20 mouse cellular contexts compared by ENCODE assay signal in the genomic region with DNA sequence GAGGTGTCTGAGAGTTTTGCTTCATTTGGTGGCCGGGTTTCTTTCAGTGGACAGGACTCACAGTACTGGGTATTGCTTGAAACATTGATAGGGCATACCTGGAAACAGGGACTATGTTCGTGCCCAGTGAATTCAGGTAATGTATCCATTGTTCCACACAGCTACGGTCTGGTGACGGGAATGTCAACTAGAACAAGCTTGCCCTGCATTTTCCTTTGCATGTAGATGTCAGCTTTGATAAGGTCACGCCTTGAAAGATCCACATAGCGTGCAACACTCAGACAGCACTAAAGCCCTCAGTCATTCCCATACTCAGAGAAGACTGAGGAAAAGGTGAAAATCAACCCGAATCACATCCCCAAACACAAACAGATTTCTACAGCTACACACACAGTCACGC. TPM values are rescaled to one million over a fixed set of nuclear protein-coding genes. Genes with fewer than 3 reads are reported as not detected.
A peak's percentile ranks its signal among the peaks of the same experiment; 100 is the strongest.
DNase-seq lines count a peak whose midpoint lies in the region; ATAC-seq and TF ChIP-seq lines count a peak whose summit lies in the region.
"Had no signal": no experiment of that assay in that cellular context is flagged by ENCODE, and none has a peak within 500 bp of the region (broad histone marks: within the 10 kb centered on the region; RNA-seq: fewer than 3 reads in every experiment).

No protein-coding gene starts in this region.

- no peak for TF ChIP-seq EP300 in liver, postnatal 0 days (IDR thresholded peaks at IDR 0.05; ENCODE audit: low read depth)

- no peak overlapping the region for H3K9ac ChIP-seq in kidney, postnatal 0 days (ENCODE audit: low read depth, low read length)
- H3K9ac ChIP-seq in liver, postnatal 0 days (replicated peaks), result no peak overlapping the region
- H3K9ac ChIP-seq: intestine, embryonic 15.5 days; limb, embryonic 12.5 days; stomach, embryonic 15.5 days had no signal

- H3K27ac ChIP-seq in kidney, postnatal 0 days, result no peak overlapping the region
- no peak overlapping the region for H3K27ac ChIP-seq in liver, postnatal 0 days (ENCODE audit: low read depth)
- H3K27ac ChIP-seq: heart, embryonic 10.5 days; intestine, embryonic 15.5 days; left cerebral cortex, adult 2 months; limb, embryonic 12.5 days; stomach, embryonic 15.5 days had no signal

- TF ChIP-seq CTCF in kidney, postnatal 0 days (IDR thresholded peaks at IDR 0.05; ENCODE audit: low read depth), result no peak
- no peak for TF ChIP-seq CTCF in liver, postnatal 0 days (IDR thresholded peaks at IDR 0.05; ENCODE audit: low read depth)

- H3K36me3 ChIP-seq in kidney, postnatal 0 days (ENCODE audit: insufficient read depth, low read length), result no peaks in the 10 kb centered on the region
- no peaks in the 10 kb centered on the region for H3K36me3 ChIP-seq in liver, postnatal 0 days (replicated peaks; ENCODE audit: insufficient read depth, low read length)
- H3K36me3 ChIP-seq: heart, embryonic 10.5 days; intestine, embryonic 15.5 days; limb, embryonic 12.5 days; stomach, embryonic 15.5 days had no signal

- no peaks in the 10 kb centered on the region for H3K9me3 ChIP-seq in kidney, postnatal 0 days (replicated peaks; ENCODE audit: low read length)
- H3K9me3 ChIP-seq in liver, postnatal 0 days (ENCODE audit: low read length), result no peaks in the 10 kb centered on the region
- H3K9me3 ChIP-seq: heart, embryonic 10.5 days; intestine, embryonic 15.5 days; limb, embryonic 12.5 days; stomach, embryonic 15.5 days had no signal

- 63% methylated on average over 8 of the region's 8 CpGs for WGBS in kidney, postnatal 0 days
- WGBS in liver, postnatal 0 days (ENCODE audit: insufficient replicate concordance), result 53% methylated on average over 8 of the region's 8 CpGs

- peak overlapping the region; percentile 25; the same call in 1 of the 2 replicates for H3K4me2 ChIP-seq in kidney, postnatal 0 days (ENCODE audit: low read length)
- 0 out of 2 replicates have a peak overlapping the region, but pooled peaks have one; percentile 7 for H3K4me2 ChIP-seq in liver, postnatal 0 days (ENCODE audit: low read depth, low read length)
- H3K4me2 ChIP-seq: intestine, embryonic 15.5 days; limb, embryonic 12.5 days; midbrain, embryonic 11.5 days; stomach, embryonic 15.5 days had no signal

- no peak for DNase-seq in kidney, postnatal 0 days (ENCODE audit: low spot score)
- no peak for DNase-seq in kidney, adult 11 months
- peak; percentile 45 for DNase-seq in CD4-positive, CD25-positive, alpha-beta regulatory T cell, adult 2 months (ENCODE audit: low read depth, low spot score)
- DNase-seq in liver, postnatal 0 days, result no peak
- no peak for DNase-seq in c-Kit-positive CD71-positive TER-119-positive erythroid progenitor cells, embryonic 14.5 days (ENCODE audit: low spot score)
- no peak for DNase-seq in left cerebral cortex, adult 18-20 months (ENCODE audit: low spot score in 2 of 2)
- DNase-seq: adrenal gland, postnatal 14 days; cerebellum, adult 9-11 months; gastrocnemius, postnatal 36 days; heart, postnatal 36 days; lung, postnatal 10 days; right cerebral cortex, adult 18-20 months; thymus, postnatal 25 days had no signal

- ATAC-seq in kidney, postnatal 0 days (replicated peaks; ENCODE audit: low FRiP score, low read depth), result no peak
- peak; percentile 19 for ATAC-seq in activated CD4-positive, CD25-positive, alpha-beta regulatory T cell, adult 4 months
- no peak for ATAC-seq in liver, postnatal 0 days
- ATAC-seq: intestine, embryonic 15.5 days had no signal

- 0 out of 2 replicates have a peak, but pooled peaks cover 3% of the 10 kb centered on the region for H3K4me1 ChIP-seq in kidney, postnatal 0 days (replicated peaks; ENCODE audit: insufficient read depth, low read length)
- H3K4me1 ChIP-seq in liver, postnatal 0 days (ENCODE audit: insufficient read depth), result no peaks in the 10 kb centered on the region
- H3K4me1 ChIP-seq: heart, embryonic 10.5 days; intestine, embryonic 15.5 days; limb, embryonic 12.5 days; stomach, embryonic 15.5 days had no signal

- no peak overlapping the region for H3K4me3 ChIP-seq in kidney, postnatal 0 days (replicated peaks; ENCODE audit: low read depth, low read length)
- H3K4me3 ChIP-seq in liver, postnatal 0 days (ENCODE audit: low read depth, low read length), result no peak overlapping the region
- H3K4me3 ChIP-seq: heart, embryonic 10.5 days; intestine, embryonic 15.5 days; left cerebral cortex, adult 2 months; limb, embryonic 12.5 days; stomach, embryonic 15.5 days had no signal

- H3K27me3 ChIP-seq in kidney, postnatal 0 days (ENCODE audit: insufficient read depth, low read length), result no peaks in the 10 kb centered on the region
- H3K27me3 ChIP-seq in liver, postnatal 0 days (ENCODE audit: insufficient read depth, low read length), result no peaks in the 10 kb centered on the region
- H3K27me3 ChIP-seq: intestine, embryonic 15.5 days; limb, embryonic 12.5 days; stomach, embryonic 15.5 days had no signal

RNA-seq across cellular contexts. Expression of a gene that starts 48.7 kb away (rescaled TPM):
- polyA plus RNA-seq in kidney, postnatal 0 days (2015; fragmentation: Nextera tagmentation; extraction: Ambion mirVana), result 1.7 and 2.7 TPM in 2 replicates
- polyA plus RNA-seq in activated CD4-positive, CD25-positive, alpha-beta regulatory T cell, adult 4 months (2017; shearing (Covaris generic)), result 100 to 1,000 TPM; 457 to 622 TPM
- 0.33 and 0.56 TPM in 2 replicates for polyA plus RNA-seq in liver, postnatal 0 days (2015; fragmentation: Nextera tagmentation; extraction: Ambion mirVana)
- 1 to 10 TPM; 4.3 to 6.3 TPM for total RNA-seq in left cerebral cortex, adult 18-20 months (2021)

Comparison
In these comparisons a context has a peak if more than half of its experiments do, and no peak if none do; other contexts are left out.
1. RNA of a gene that starts 48.7 kb away (polyA plus RNA-seq): 457 to 622 TPM in activated CD4-positive, CD25-positive, alpha-beta regulatory T cell, adult 4 months; 1.7 to 2.7 TPM in kidney, postnatal 0 days and 0.33 to 0.56 TPM in liver, postnatal 0 days; every median in the first group is over 100 times any median in the second.